Mouse (Mus musculus): Measurements from ENCODE around the gene Vmn1r25. TPM values are rescaled to one million over a fixed set of nuclear protein-coding genes. Genes with fewer than 3 reads are reported as not detected.
"Not testable (repeated sequence)": the region's sequence is repeated elsewhere in the genome, so short reads cannot be mapped to it uniquely, and the experiment has no call there.

Vmn1r25 gene
- not detected for total RNA-seq (2021)
- long read RNA-seq, experiment 1 = 0 reads
- long read RNA-seq, experiment 2 = 0 reads

GRCm38 (mm10) chr6:57980710-57981109 is at the start of gene Vmn1r25:
Vmn1r25 (minus strand) TSS chr6:57980810.
- no peak for DNase-seq (ENCODE audit: low spot score in 2 of 2)

GRCm38 (mm10) chr6:58017478-58017877 is 36.9 kb upstream of the Vmn1r25 start:
- not testable (repeated sequence) for DNase-seq (ENCODE audit: low spot score in 2 of 2)

DNA sequence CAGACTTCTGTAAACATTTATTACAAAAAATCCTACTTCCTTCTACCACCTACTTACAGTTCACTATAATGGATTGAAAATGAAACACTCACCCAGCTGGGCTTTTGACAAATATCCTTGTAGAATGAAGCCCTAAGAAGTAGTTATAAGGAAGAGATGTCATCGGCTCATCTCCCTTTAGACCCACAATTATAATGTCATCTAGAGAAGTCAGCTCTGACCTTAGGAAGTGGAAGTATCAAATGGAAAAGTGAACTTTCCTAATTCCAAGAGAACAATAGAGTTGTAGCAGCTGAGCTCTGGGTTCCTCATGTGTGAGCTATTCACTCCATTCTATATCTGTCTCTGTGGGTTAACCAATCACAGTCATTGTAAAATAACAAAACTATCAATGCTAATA is 34.4 kb upstream of the Vmn1r25 start, which contains the start of gene Vmn1r26:
Gene Vmn1r26 (minus strand): TSS at position 101 of the 400 bp plus-strand sequence.
- DNase-seq (ENCODE audit: low spot score in 2 of 2) = no peak

DNA sequence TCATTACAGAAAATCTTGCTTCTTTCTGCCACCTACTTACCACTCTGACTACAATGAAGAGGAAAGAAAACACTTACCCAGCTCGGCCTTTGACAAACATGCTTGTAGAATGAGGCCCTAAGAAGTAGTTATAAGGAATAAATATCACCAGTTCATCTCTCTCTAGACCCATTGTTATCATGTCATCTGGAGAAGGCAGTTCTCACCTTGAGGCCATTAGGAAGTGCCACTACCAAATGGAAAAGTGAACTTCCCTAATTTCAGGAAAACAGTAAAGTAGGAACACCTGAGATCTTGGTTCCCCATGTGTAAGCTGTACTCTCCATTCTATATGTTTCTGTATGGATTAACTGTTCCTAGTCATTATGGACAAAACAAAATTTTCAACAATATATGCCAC is 19.2 kb downstream of the Vmn1r25 start, which contains the start of gene Vmn1r24:
Gene Vmn1r24 (minus strand): TSS at position 101 of the 400 bp plus-strand sequence.
- DNase-seq (ENCODE audit: low spot score in 2 of 2) = not testable (repeated sequence)

Other genes starting within 250 kb of the Vmn1r25 start
- 100 to 1,000 TPM; 127 to 129 TPM for gene Vopp1, start 155.7 kb downstream of the Vmn1r25 start, total RNA-seq (2021)
- gene Vmn1r21, start 130.5 kb downstream of the Vmn1r25 start, total RNA-seq (2021) = not detected
- gene Vmn1r22, start 72.8 kb downstream of the Vmn1r25 start, total RNA-seq (2021) = not detected
- not detected for gene Vmn1r23, start 54.0 kb downstream of the Vmn1r25 start, total RNA-seq (2021)
- not detected for gene Vmn1r24, start 19.3 kb downstream of the Vmn1r25 start, total RNA-seq (2021)
- not detected for gene Vmn1r26, start 34.3 kb upstream of the Vmn1r25 start, total RNA-seq (2021)
- not detected for gene Vmn1r27, start 238.0 kb upstream of the Vmn1r25 start, total RNA-seq (2021)

Measured in left cerebral cortex, adult 18-20 months (tissue).